Mouse (Mus musculus): Measurements from ENCODE around the gene Mbd6. TPM values are rescaled to one million over a fixed set of nuclear protein-coding genes. Genes with fewer than 3 reads are reported as not detected.

Mbd6 gene
- polyA plus RNA-seq, 1 experiment = 124 TPM

- no peaks in the 10 kb centered on the region for H3K27me3 ChIP-seq (ENCODE audit: control insufficient read depth, insufficient read depth, low read length)
- no peak for DNase-seq
- H3K4me3 ChIP-seq (ENCODE audit: control insufficient read depth, insufficient read depth, low read length) = no peak overlapping the region
- WGBS = 86% methylated on average over 5 of the region's 5 CpGs
- TF ChIP-seq CTCF (IDR thresholded peaks at IDR 0.05; ENCODE audit: borderline replicate concordance, control insufficient read depth, extremely low read depth, insufficient read depth, low read length, poor library complexity) = no peak
- TF ChIP-seq POLR2A (IDR thresholded peaks at IDR 0.05; ENCODE audit: control insufficient read depth, extremely low read depth, insufficient read depth, low read length, poor library complexity) = no peak
- no peak overlapping the region for H3K27ac ChIP-seq (ENCODE audit: control insufficient read depth, insufficient read depth, low read length)
- H3K36me3 ChIP-seq (ENCODE audit: control insufficient read depth, insufficient read depth, low read length) = no peaks in the 10 kb centered on the region
- peaks cover 19% of the 10 kb centered on the region for H3K4me1 ChIP-seq (replicated peaks; ENCODE audit: control insufficient read depth, insufficient read depth, low read length)
These were observed 21.5 kb downstream of the Mbd6 start for GRCm38 (mm10) chr10:127267318-127267717.

GRCm38 (mm10) chr10:127266112-127267091 is 22.4 kb downstream of the Mbd6 start, which contains the start of gene Dctn2:
Gene Dctn2, plus strand, starts transcription at chr10:127266368.
- peak; percentile 89 for DNase-seq
- 2% methylated on average over 70 of the region's 70 CpGs for WGBS
- peaks cover 19% of the 10 kb centered on the region for H3K4me1 ChIP-seq (replicated peaks; ENCODE audit: control insufficient read depth, insufficient read depth, low read length)
- H3K27me3 ChIP-seq (ENCODE audit: control insufficient read depth, insufficient read depth, low read length) = no peaks in the 10 kb centered on the region
- H3K4me3 ChIP-seq (ENCODE audit: control insufficient read depth, insufficient read depth, low read length) = peak within 1 kb of the TSS; percentile 99
- peak; percentile 47 for TF ChIP-seq POLR2A (IDR thresholded peaks at IDR 0.05; ENCODE audit: control insufficient read depth, extremely low read depth, insufficient read depth, low read length, poor library complexity)
- TF ChIP-seq CTCF (IDR thresholded peaks at IDR 0.05; ENCODE audit: borderline replicate concordance, control insufficient read depth, extremely low read depth, insufficient read depth, low read length, poor library complexity) = no peak
- H3K36me3 ChIP-seq (ENCODE audit: control insufficient read depth, insufficient read depth, low read length) = no peaks in the 10 kb centered on the region
- no peak within 1 kb of the TSS for H3K27ac ChIP-seq (ENCODE audit: control insufficient read depth, insufficient read depth, low read length)

DNA sequence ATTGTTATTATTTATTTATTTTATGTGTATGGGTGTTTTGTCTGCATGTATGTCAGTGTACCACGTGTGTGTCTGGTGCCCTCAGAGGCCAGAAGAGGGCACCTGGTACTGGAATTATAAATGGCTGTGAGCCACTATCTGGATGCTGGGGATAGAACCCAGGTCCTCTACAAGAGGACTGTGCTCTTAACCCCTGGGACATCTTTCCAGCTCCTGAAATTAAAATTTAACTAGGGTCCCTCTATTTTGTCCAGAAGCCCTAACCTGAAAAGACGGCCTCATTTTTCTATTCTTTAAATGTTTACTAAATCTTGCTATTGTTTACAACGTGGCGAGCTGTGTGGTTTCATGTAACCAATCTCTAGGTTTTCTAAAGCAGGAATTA is 23.1 kb downstream of the Mbd6 start:
- no peaks in the 10 kb centered on the region for H3K27me3 ChIP-seq (ENCODE audit: control insufficient read depth, insufficient read depth, low read length)
- no peak overlapping the region for H3K4me3 ChIP-seq (ENCODE audit: control insufficient read depth, insufficient read depth, low read length)
- WGBS = 43% methylated on average over 4 of the region's 4 CpGs
- no peak overlapping the region for H3K27ac ChIP-seq (ENCODE audit: control insufficient read depth, insufficient read depth, low read length)
- TF ChIP-seq POLR2A (IDR thresholded peaks at IDR 0.05; ENCODE audit: control insufficient read depth, extremely low read depth, insufficient read depth, low read length, poor library complexity) (no peak), CTCF (IDR thresholded peaks at IDR 0.05; ENCODE audit: borderline replicate concordance, control insufficient read depth, extremely low read depth, insufficient read depth, low read length, poor library complexity) (no peak)
- no peaks in the 10 kb centered on the region for H3K36me3 ChIP-seq (ENCODE audit: control insufficient read depth, insufficient read depth, low read length)
- H3K4me1 ChIP-seq (replicated peaks; ENCODE audit: control insufficient read depth, insufficient read depth, low read length) = peaks cover 19% of the 10 kb centered on the region
- DNase-seq = no peak

DNA sequence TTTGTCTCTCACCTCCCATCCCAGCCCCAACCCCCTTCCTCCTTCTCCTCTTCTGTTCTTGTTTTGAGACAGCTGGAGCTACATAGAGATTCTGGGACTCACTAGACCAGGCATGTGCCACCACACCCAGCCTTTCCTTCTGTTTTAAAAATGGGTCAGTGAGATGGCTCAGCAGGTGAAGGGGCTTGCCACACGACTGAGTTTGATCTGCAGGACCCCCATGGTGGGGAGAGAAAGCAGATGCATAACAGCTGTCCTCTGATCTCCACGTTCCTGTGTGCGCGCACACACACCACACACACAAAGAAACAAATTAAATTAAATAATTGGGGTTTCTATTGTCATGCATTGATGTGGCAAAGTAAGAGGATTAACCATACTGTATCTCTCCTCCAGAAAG is 23.8 kb downstream of the Mbd6 start:
- WGBS = 89% methylated on average over 4 of the region's 4 CpGs
- Histone ChIP-seq H3K27me3 (ENCODE audit: control insufficient read depth, insufficient read depth, low read length) (no peaks in the 10 kb centered on the region), H3K27ac (ENCODE audit: control insufficient read depth, insufficient read depth, low read length) (no peak overlapping the region), H3K4me3 (ENCODE audit: control insufficient read depth, insufficient read depth, low read length) (no peak overlapping the region), H3K36me3 (ENCODE audit: control insufficient read depth, insufficient read depth, low read length) (no peaks in the 10 kb centered on the region), H3K4me1 (replicated peaks; ENCODE audit: control insufficient read depth, insufficient read depth, low read length) (peaks cover 19% of the 10 kb centered on the region)
- no peak for DNase-seq
- no peak for TF ChIP-seq CTCF (IDR thresholded peaks at IDR 0.05; ENCODE audit: borderline replicate concordance, control insufficient read depth, extremely low read depth, insufficient read depth, low read length, poor library complexity)
- no peak for TF ChIP-seq POLR2A (IDR thresholded peaks at IDR 0.05; ENCODE audit: control insufficient read depth, extremely low read depth, insufficient read depth, low read length, poor library complexity)

- H3K4me1 ChIP-seq (replicated peaks; ENCODE audit: control insufficient read depth, insufficient read depth, low read length) = peaks cover 19% of the 10 kb centered on the region
- DNase-seq = no peak
- no peak overlapping the region for H3K4me3 ChIP-seq (ENCODE audit: control insufficient read depth, insufficient read depth, low read length)
- 93% methylated on average over 8 of the region's 8 CpGs for WGBS
- H3K27me3 ChIP-seq (ENCODE audit: control insufficient read depth, insufficient read depth, low read length) = no peaks in the 10 kb centered on the region
- H3K27ac ChIP-seq (ENCODE audit: control insufficient read depth, insufficient read depth, low read length) = no peak overlapping the region
- TF ChIP-seq POLR2A (IDR thresholded peaks at IDR 0.05; ENCODE audit: control insufficient read depth, extremely low read depth, insufficient read depth, low read length, poor library complexity) = no peak
- no peak for TF ChIP-seq CTCF (IDR thresholded peaks at IDR 0.05; ENCODE audit: borderline replicate concordance, control insufficient read depth, extremely low read depth, insufficient read depth, low read length, poor library complexity)
- no peaks in the 10 kb centered on the region for H3K36me3 ChIP-seq (ENCODE audit: control insufficient read depth, insufficient read depth, low read length)
These were observed 24.5 kb downstream of the Mbd6 start for GRCm38 (mm10) chr10:127264336-127264735.

- no peak overlapping the region for H3K27ac ChIP-seq (ENCODE audit: control insufficient read depth, insufficient read depth, low read length)
- no peaks in the 10 kb centered on the region for H3K36me3 ChIP-seq (ENCODE audit: control insufficient read depth, insufficient read depth, low read length)
- TF ChIP-seq CTCF (IDR thresholded peaks at IDR 0.05; ENCODE audit: borderline replicate concordance, control insufficient read depth, extremely low read depth, insufficient read depth, low read length, poor library complexity) = no peak
- no peak for TF ChIP-seq POLR2A (IDR thresholded peaks at IDR 0.05; ENCODE audit: control insufficient read depth, extremely low read depth, insufficient read depth, low read length, poor library complexity)
- no peaks in the 10 kb centered on the region for H3K27me3 ChIP-seq (ENCODE audit: control insufficient read depth, insufficient read depth, low read length)
- H3K4me3 ChIP-seq (ENCODE audit: control insufficient read depth, insufficient read depth, low read length) = no peak overlapping the region
- H3K4me1 ChIP-seq (replicated peaks; ENCODE audit: control insufficient read depth, insufficient read depth, low read length) = peaks cover 19% of the 10 kb centered on the region
- DNase-seq = no peak
- WGBS = 80% methylated on average over 3 of the region's 3 CpGs
These were observed 25.2 kb downstream of the Mbd6 start for GRCm38 (mm10) chr10:127263631-127264030.
